Mouse (Mus musculus) cerebellum, postnatal 25 days (tissue): Measurements from ENCODE around the gene Gm7694.
A peak's percentile ranks its signal among the peaks of the same experiment; 100 is the strongest.

Experiments
- DNase-seq, 2 experiments: peaks; one replicate each; pipeline ENCODE4 v3.0.0; 2021; ENCODE audit warnings: mixed read lengths in 2 of 2

Gene Gm7694

DNA sequence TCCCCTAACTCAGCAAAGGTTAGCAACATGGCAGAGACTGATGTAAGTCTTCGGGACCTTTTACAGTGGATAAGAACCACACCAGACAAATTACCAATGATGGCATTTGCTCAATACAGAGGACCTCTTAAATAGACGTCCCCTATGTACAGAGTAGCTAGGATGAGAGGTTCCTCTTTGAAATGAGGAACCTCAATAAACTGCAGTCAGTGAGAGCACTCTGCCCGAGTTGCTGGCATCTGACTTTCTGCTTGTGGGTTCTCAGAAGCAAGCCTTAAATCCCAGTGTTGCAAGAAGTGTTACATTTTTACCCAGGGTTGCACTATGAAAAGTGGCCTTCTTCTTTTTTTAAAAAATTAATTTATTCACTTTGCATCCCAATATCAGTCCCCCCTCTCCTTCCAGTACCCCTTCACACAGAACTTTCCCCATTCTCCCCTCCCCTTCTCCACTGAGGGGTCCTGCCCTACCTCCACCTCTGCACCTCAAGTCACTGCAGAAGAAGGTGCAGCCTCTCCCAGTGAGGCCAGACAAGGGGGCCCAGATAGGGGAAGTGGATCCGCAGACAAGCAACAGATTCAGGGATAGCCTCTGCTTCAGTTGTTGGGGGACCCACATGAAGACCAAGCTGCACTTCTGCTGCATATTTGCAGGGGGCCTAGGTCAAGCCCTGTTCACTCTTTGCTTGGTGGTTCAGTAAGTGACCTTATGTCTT lies 23.6 kb downstream of the Gm7694 start:
- DNase-seq = no peak

DNA sequence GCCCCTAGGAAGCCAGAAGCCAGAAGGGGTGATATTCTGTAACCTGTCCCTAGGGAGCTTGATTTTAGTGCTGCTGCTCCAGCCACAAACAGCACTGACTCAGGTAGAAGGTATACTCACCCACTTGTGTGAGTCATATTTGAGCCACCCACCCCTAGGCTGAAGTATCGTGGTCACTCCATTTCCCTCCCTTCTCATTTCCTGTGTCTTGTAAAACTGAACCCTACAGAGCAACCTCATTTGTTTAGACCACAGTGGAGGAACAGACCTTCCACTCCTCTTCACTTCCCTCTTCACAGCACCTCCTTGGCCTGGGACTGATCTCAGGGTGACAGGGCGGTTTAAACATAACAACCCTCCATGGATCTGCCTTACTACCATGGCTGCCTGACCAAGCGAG lies 29.1 kb downstream of the Gm7694 start, which contains the start of gene Sh2d1b1:
TSS of gene Sh2d1b1 (plus strand) at position 305 of the 400 bp plus-strand sequence.
- DNase-seq = no peak

GRCm38 (mm10) chr1:170273252-170273651 lies 32.9 kb downstream of the Gm7694 start:
- no peak for DNase-seq

DNA sequence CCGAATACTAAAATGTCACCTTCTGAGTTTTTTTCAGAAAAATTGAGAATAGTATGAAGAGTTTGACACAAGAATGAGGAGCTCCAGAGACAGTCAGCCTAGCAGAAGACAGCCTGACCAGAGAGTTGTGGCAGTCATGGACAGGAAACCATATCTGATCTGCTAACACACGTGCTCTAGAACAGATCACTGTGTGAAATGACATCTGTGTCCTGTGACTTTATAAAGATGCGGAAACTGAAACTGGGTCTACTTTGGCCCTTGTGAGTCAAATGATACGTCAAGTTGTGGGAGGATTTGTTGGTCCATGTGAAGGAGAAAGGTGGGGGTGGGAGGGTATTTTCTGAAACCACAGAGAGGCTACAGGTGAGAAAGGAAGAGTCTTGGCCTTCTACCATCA lies 35.4 kb downstream of the Gm7694 start:
- no peak for DNase-seq

DNA sequence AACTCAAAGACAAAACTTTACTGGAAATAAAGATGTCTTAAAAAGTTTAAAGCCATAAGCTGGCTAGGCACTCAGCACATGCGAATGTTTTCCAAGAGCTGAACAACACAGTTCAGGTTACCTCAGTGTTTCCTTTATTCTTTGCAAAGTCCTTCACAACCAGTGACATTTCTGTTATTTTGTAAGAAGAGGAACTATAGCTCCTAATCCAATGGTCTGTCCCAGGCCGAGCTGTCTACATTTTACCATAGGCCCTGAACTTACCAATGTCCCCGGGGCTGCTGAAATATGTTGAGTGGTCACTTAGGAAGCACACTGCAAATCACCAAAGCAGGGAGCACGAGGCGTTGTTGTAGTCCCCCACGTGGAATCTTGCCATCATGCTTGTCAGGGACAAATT lies 35.9 kb downstream of the Gm7694 start:
- no peak for DNase-seq

GRCm38 (mm10) chr1:170255560-170255910 lies 50.6 kb downstream of the Gm7694 start:
- peak; percentile 88 to 91 for DNase-seq

DNA sequence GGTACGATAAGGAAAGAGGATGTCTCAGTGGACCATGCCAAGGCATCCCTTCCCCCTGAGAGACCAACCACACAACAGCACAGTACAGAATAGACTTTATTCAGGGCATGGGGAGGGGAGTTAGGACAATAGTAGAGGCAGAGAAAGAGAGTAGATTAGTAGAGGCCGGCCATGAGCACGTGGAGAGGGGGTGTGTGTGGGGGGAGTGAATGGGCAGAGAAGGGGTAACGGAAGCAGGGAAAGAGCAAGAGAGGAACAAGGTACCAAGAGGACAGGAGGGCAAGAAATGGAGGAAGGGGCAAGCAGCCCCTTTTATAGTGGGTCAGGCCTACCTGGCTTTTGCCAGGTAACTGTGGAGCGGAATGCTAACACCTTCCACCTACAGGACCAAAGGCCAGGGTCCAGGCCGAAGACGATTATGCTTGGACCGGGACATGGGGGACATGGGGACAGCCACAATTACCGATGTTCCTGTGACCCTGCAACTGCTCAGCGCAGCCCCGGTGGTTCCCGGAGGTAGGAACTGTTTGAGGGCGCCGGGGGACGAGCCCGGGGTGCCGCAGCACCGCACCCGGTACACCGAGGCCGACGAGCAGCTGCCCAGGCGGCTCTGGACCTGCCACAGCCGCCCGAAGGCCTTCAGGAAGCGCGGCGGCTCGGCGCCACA lies 51.1 kb downstream of the Gm7694 start:
- no peak for DNase-seq
